Mouse (Mus musculus) heart, adult 18-20 months (tissue): ENCODE data around the gene Kel. TPM values are rescaled to one million over a fixed set of nuclear protein-coding genes. Genes with fewer than 3 reads are reported as not detected.

Experiments used
- DNase-seq, 2 experiments: peaks; one replicate each; pipeline ENCODE4 v3.0.0; 2021 to 2022; ENCODE audit warnings: mixed read lengths in 1 of 2
- long read RNA-seq, 2 experiments: library from polyadenylated mRNA; stranded (forward); transcript quantifications; one replicate each; pipeline ENCODE4 v2.0.0; 2021
- total RNA-seq, 2 experiments: library from RNA; stranded (reverse); gene quantifications; 2 replicates each; pipeline ENCODE4 v1.2.3; 2021

The Kel gene
- not detected for total RNA-seq
- long read RNA-seq, experiment 1, result 0 reads
- long read RNA-seq, experiment 2, result 0 reads

- DNase-seq, result no peak
Observed at GRCm38 (mm10) chr6:41704123-41704522, at the start of gene Kel. TSS of gene Kel (minus strand) at chr6:41704339.

- no peak for DNase-seq
Observed at GRCm38 (mm10) chr6:41744664-41745392, 40.7 kb upstream of the Kel start.

GRCm38 (mm10) chr6:41741101-41741500, 37.0 kb upstream of the Kel start:
- DNase-seq, result no peak

- no peak for DNase-seq
Observed at GRCm38 (mm10) chr6:41734719-41735470, 30.8 kb upstream of the Kel start.

- DNase-seq, result no peak
Observed at GRCm38 (mm10) chr6:41727989-41728609, 24.0 kb upstream of the Kel start.

GRCm38 (mm10) chr6:41721430-41721829, 17.3 kb upstream of the Kel start:
- no peak for DNase-seq

- no peak for DNase-seq
Observed at GRCm38 (mm10) chr6:41710281-41710680, 6.1 kb upstream of the Kel start.

- DNase-seq, result no peak
Observed at GRCm38 (mm10) chr6:41706275-41706674, 2.1 kb upstream of the Kel start.

- DNase-seq, result no peak
Observed at GRCm38 (mm10) chr6:41702928-41703327, 1.2 kb downstream of the Kel start.

GRCm38 (mm10) chr6:41701245-41701644, 2.9 kb downstream of the Kel start:
- DNase-seq, result no peak

GRCm38 (mm10) chr6:41694407-41694806, 9.7 kb downstream of the Kel start:
- DNase-seq, result no peak

GRCm38 (mm10) chr6:41692200-41692599, 11.9 kb downstream of the Kel start:
- DNase-seq, result no peak

GRCm38 (mm10) chr6:41685596-41685995, 18.5 kb downstream of the Kel start:
- DNase-seq, result no peak

- no peak for DNase-seq
Observed at GRCm38 (mm10) chr6:41684911-41685310, 19.2 kb downstream of the Kel start.

GRCm38 (mm10) chr6:41684131-41684530, 20.0 kb downstream of the Kel start, which contains the start of gene Llcfc1:
TSS of gene Llcfc1 (plus strand) at chr6:41684431.
- DNase-seq, result no peak

- DNase-seq, result no peak
Observed at GRCm38 (mm10) chr6:41681656-41682055, 22.5 kb downstream of the Kel start.

- no peak for DNase-seq
Observed at GRCm38 (mm10) chr6:41680669-41681068, 23.5 kb downstream of the Kel start, which contains the start of gene Trpv5. TSS of gene Trpv5 (minus strand) at chr6:41680769.

- DNase-seq, result no peak
Observed at GRCm38 (mm10) chr6:41676530-41676929, 27.6 kb downstream of the Kel start.

GRCm38 (mm10) chr6:41662320-41662719, 41.8 kb downstream of the Kel start:
- no peak for DNase-seq

GRCm38 (mm10) chr6:41658487-41658886, 45.7 kb downstream of the Kel start:
- no peak for DNase-seq

- DNase-seq, result no peak
Observed at GRCm38 (mm10) chr6:41654648-41655047, 49.5 kb downstream of the Kel start.

- no peak for DNase-seq
Observed at GRCm38 (mm10) chr6:41653173-41653572, 51.0 kb downstream of the Kel start.

- no peak for DNase-seq
Observed at GRCm38 (mm10) chr6:41646672-41647071, 57.5 kb downstream of the Kel start.
